Mouse (Mus musculus) spleen, adult 2 months (tissue): ENCODE results near the gene Brd4. TPM values are rescaled to one million over a fixed set of nuclear protein-coding genes. Genes with fewer than 3 reads are reported as not detected.

Experiments
- DNase-seq, 2 experiments: peaks; one replicate each; pipeline versions ENCODE4 v3.0.0 to v3.0.0-alpha.2; 2012 to 2021; ENCODE audit warnings: low spot score in 2 of 2, low read depth in 1 of 2
- H3K27ac ChIP-seq: fragments of 200-500 bp; 2 replicates; pipeline ENCODE4 v1.5.1; 2012; ENCODE audit warnings: low read length, inconsistent platforms; ENCODE audit not compliant: insufficient read depth
- H3K27me3 ChIP-seq: fragments of 200-500 bp; 2 replicates; pipeline ENCODE4 v1.6.1; 2012; ENCODE audit warnings: mild to moderate bottlenecking, moderate library complexity, low read length, inconsistent platforms; ENCODE audit not compliant: control insufficient read depth, insufficient read depth
- H3K36me3 ChIP-seq: fragments of 200-500 bp; 2 replicates; pipeline ENCODE4 v1.6.1; 2012; ENCODE audit warnings: mild to moderate bottlenecking, low read length, inconsistent platforms; ENCODE audit not compliant: control insufficient read depth, insufficient read depth
- H3K4me1 ChIP-seq: fragments of 200-500 bp; 2 replicates; pipeline ENCODE4 v1.6.1; 2011; ENCODE audit warnings: inconsistent platforms; ENCODE audit not compliant: control insufficient read depth, insufficient read depth, insufficient read length
- H3K4me3 ChIP-seq: fragments of 200-500 bp; 2 replicates; pipeline ENCODE4 v1.5.1; 2011; ENCODE audit warnings: mild to moderate bottlenecking, inconsistent platforms; ENCODE audit not compliant: insufficient read depth, insufficient read length; ENCODE audit errors: extremely low read depth
- CTCF ChIP-seq: fragments of 200-500 bp; IDR thresholded peaks from 2 replicates; pipeline ENCODE4 v1.5.1; 2011; ENCODE audit warnings: mild to moderate bottlenecking, inconsistent platforms; ENCODE audit not compliant: insufficient read depth, insufficient read length, insufficient replicate concordance; ENCODE audit errors: extremely low read depth
- POLR2A ChIP-seq: fragments of 200-500 bp; IDR thresholded peaks from 2 replicates; pipeline ENCODE4 v1.6.1; 2011; ENCODE audit warnings: low read depth, low read length, inconsistent platforms
- WGBS: fragments of 180-500 bp; shearing (Covaris S2); methylation state at CpG from one replicate; pipeline ENCODE4 v1.1.7; 2018; 5-methylcytosine and 5-hydroxymethylcytosine counted together
- polyA plus RNA-seq: library from polyadenylated mRNA; depleted of rRNA; stranded (reverse); fragments of >200 nt; gene quantifications from 2 replicates; pipeline ENCODE4 v1.2.3, GENCODE M21; 2012

Brd4 gene
- polyA plus RNA-seq, 1 experiment = 63.8 TPM

DNA sequence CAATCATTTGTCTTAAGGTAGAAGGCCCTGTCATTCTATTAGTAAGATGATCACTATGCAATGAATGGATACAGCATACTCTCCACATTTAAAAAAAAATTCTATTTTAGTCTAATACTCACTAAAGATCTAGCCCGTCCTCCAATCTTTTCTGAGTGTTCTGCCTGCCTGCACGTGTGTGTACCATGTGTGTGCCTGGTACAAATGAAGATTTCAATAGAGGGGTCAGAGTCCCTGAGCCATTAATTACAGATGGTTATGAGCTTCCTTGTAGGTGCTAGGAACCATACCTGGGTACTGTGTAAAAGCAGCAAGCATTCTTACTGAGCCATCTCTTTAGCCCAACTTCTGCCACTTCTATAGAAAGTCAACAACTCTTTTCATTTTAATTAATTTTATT is 27.6 kb downstream of the Brd4 start:
- DNase-seq = no peak
- H3K4me1 ChIP-seq = no peaks in the 10 kb centered on the region; the same call in 1 of the 2 replicates
- 84% methylated on average over 2 of the region's 2 CpGs for WGBS
- peaks cover 3% of the 10 kb centered on the region; the same call in 1 of the 2 replicates for H3K36me3 ChIP-seq
- no peak overlapping the region for H3K27ac ChIP-seq
- no peak for TF ChIP-seq POLR2A
- no peak for TF ChIP-seq CTCF
- H3K4me3 ChIP-seq = no peak overlapping the region
- no peaks in the 10 kb centered on the region for H3K27me3 ChIP-seq

- DNase-seq = no peak
- Histone ChIP-seq H3K27ac (no peak overlapping the region), H3K36me3 (peaks cover 5% of the 10 kb centered on the region; the same call in 1 of the 2 replicates), H3K27me3 (no peaks in the 10 kb centered on the region), H3K4me1 (peaks cover 4% of the 10 kb centered on the region), H3K4me3 (no peak overlapping the region)
- 89% methylated on average over 2 of the region's 2 CpGs for WGBS
- TF ChIP-seq CTCF = no peak
- TF ChIP-seq POLR2A = no peak
Observed at GRCm38 (mm10) chr17:32253261-32253660, 31.3 kb downstream of the Brd4 start.

DNA sequence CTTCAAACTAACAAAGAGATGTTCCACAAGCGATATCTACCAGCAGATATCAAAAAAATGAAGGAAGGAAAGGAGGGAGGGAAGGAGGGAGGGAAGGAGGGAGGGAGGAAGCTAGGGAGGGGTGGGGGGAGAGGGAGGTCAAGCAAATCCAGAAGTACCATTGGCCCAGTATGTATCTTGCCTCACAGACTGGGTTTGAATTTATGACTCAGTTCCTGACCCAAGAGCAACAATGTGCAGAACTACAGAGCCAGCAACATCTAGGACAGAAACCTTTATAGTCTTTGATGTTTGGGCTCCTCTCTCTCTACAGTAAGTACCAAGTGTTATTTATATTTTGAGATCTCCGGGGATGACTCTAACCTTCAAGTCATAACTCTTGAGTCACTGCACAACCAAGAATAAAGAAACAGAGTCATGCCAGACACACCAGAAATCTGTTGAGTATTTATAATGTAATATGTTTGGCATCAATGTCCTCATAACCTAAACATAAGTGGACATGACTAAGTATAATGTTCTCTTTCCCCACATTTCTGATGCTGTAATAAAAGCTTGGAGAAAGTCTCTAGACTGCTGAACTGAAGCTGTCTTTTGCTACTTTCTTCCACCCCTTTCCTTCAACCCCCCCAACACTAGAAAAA is 32.6 kb downstream of the Brd4 start:
- Histone ChIP-seq H3K27ac (no peak overlapping the region), H3K36me3 (peaks cover 5% of the 10 kb centered on the region; the same call in 1 of the 2 replicates), H3K4me1 (peaks cover 4% of the 10 kb centered on the region), H3K4me3 (no peak overlapping the region), H3K27me3 (no peaks in the 10 kb centered on the region)
- no peak for DNase-seq
- 55% methylated on average over 2 of the region's 2 CpGs for WGBS
- TF ChIP-seq CTCF (no peak), POLR2A (no peak)

DNA sequence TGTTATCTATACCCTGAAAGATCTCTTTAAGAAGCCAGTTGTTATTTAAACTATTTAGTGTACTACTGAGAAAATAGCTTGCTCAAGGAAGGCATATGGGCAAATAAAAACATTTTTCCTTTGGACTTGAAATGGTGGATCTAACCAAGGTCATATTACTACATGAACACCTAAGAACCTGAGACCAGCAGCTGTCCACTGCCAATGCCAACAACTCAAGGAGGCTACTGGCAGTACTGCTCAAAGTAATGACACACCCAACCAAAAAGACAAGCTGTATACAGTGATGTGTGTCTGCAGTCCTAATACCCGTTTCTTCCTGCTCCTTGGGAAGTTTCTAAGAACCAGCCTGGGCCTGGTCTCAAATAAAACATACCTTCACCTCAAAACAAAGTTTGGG is 34.5 kb downstream of the Brd4 start:
- Histone ChIP-seq H3K36me3 (peaks cover 5% of the 10 kb centered on the region; the same call in 1 of the 2 replicates), H3K4me3 (no peak overlapping the region), H3K27ac (no peak overlapping the region), H3K4me1 (peaks cover 4% of the 10 kb centered on the region), H3K27me3 (no peaks in the 10 kb centered on the region)
- TF ChIP-seq POLR2A (no peak), CTCF (no peak)
- WGBS = 85% methylated on average over 1 of the region's 1 CpGs
- DNase-seq = no peak

- Histone ChIP-seq H3K4me3 (no peak overlapping the region), H3K27ac (no peak overlapping the region), H3K27me3 (no peaks in the 10 kb centered on the region), H3K4me1 (peaks cover 4% of the 10 kb centered on the region), H3K36me3 (peaks cover 5% of the 10 kb centered on the region; the same call in 1 of the 2 replicates)
- DNase-seq = no peak
- 73% methylated on average over 1 of the region's 1 CpGs for WGBS
- TF ChIP-seq CTCF (no peak), POLR2A (no peak)
Observed at GRCm38 (mm10) chr17:32248192-32248591, 36.3 kb downstream of the Brd4 start.

GRCm38 (mm10) chr17:32247616-32248015 is 36.9 kb downstream of the Brd4 start:
- no peak for TF ChIP-seq POLR2A
- no peak for TF ChIP-seq CTCF
- Histone ChIP-seq H3K27ac (no peak overlapping the region), H3K4me3 (no peak overlapping the region), H3K4me1 (peaks cover 4% of the 10 kb centered on the region), H3K27me3 (no peaks in the 10 kb centered on the region), H3K36me3 (peaks cover 3% of the 10 kb centered on the region; the same call in 1 of the 2 replicates)
- DNase-seq = no peak
- 91% methylated on average over 1 of the region's 1 CpGs for WGBS

DNA sequence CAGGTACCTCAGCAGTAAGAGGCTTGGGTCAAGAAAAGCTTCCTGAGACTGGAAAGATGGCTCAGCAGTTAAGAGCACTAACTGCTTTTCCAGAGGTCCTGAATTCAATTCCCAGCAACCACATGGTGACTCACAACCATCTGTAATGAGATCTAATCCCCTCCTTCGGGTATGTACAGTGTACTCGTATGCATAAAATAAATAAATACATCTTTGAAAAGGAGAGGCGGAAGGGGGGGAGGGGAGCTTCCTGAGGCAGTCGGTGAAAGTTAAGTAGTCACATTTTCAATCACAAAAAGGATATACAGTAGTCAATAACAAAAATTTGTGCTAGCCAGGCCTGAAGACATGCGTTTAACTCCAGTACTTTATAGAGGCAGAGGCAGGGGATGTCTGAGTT is 38.4 kb downstream of the Brd4 start:
- Histone ChIP-seq H3K36me3 (peaks cover 4% of the 10 kb centered on the region), H3K4me3 (no peak overlapping the region), H3K27me3 (no peaks in the 10 kb centered on the region), H3K4me1 (peaks cover under 1% of the 10 kb centered on the region; the same call in 1 of the 2 replicates), H3K27ac (no peak overlapping the region)
- TF ChIP-seq POLR2A (no peak), CTCF (no peak)
- 60% methylated on average over 5 of the region's 5 CpGs for WGBS
- no peak for DNase-seq
